Mouse (Mus musculus) stomach, postnatal 0 days (tissue): ENCODE results near the gene Gpr132. TPM values are rescaled to one million over a fixed set of nuclear protein-coding genes. Genes with fewer than 3 reads are reported as not detected.

ENCODE experiments used
- ATAC-seq: fragments of 200-750 bp; cut with Nextera tagmentation; 2 replicates; pipeline ENCODE4 v1.8.0; 2017; ENCODE audit not compliant: low FRiP score, low TSS enrichment
- DNase-seq: peaks from one replicate; pipeline ENCODE4 v3.0.0-alpha.2; 2016; ENCODE audit warnings: low spot score
- H3K27ac ChIP-seq: fragments of 300-500 bp; sonication (generic); replicated peaks from 2 replicates; pipeline ENCODE4 v1.5.1; 2014; ENCODE audit warnings: mild to moderate bottlenecking, control low read depth
- H3K27me3 ChIP-seq: fragments of 300-500 bp; sonication (generic); 2 replicates; pipeline ENCODE4 v1.6.1; 2014; ENCODE audit warnings: low read length; ENCODE audit not compliant: control insufficient read depth, insufficient read depth
- H3K36me3 ChIP-seq: fragments of 300-500 bp; sonication (generic); 2 replicates; pipeline ENCODE4 v1.6.1; 2014; ENCODE audit warnings: low read length, mixed read lengths; ENCODE audit not compliant: control insufficient read depth, insufficient read depth
- H3K4me1 ChIP-seq: fragments of 300-500 bp; sonication (generic); replicated peaks from 2 replicates; pipeline ENCODE4 v1.6.1; 2014; ENCODE audit warnings: antibody characterized with exemption; ENCODE audit not compliant: control insufficient read depth, insufficient read depth
- H3K4me2 ChIP-seq: fragments of 300-500 bp; sonication (generic); replicated peaks from 2 replicates; pipeline ENCODE4 v1.6.1; 2014; ENCODE audit warnings: low read depth, mild to moderate bottlenecking, control low read depth, moderate library complexity
- H3K4me3 ChIP-seq: fragments of 300-500 bp; sonication (generic); 2 replicates; pipeline ENCODE4 v1.5.1; 2014; ENCODE audit warnings: low read depth, low read length, control low read depth
- H3K9ac ChIP-seq: fragments of 300-500 bp; sonication (generic); 2 replicates; pipeline ENCODE4 v1.6.1; 2014; ENCODE audit warnings: mild to moderate bottlenecking, low read length, control low read depth, mixed read lengths
- H3K9me3 ChIP-seq: fragments of 300-500 bp; sonication (generic); 2 replicates; pipeline ENCODE4 v1.6.1; 2016; ENCODE audit warnings: low read length; ENCODE audit not compliant: control insufficient read depth
- CTCF ChIP-seq: IDR thresholded peaks from 2 replicates; pipeline ENCODE4 v1.5.1; 2016; ENCODE audit warnings: antibody characterized with exemption, low read depth, mild to moderate bottlenecking, moderate library complexity
- EP300 ChIP-seq: optimal IDR thresholded peaks from 2 replicates; pipeline ENCODE3; 2016; ENCODE audit warnings: antibody characterized with exemption
- WGBS: fragments of 180-500 bp; shearing (Covaris S2); extraction: QIAGEN DNeasy Blood & Tissue Kit; methylation state at CpG from one replicate; pipeline ENCODE4 v1.1.7; 2014; 5-methylcytosine and 5-hydroxymethylcytosine counted together
- polyA plus RNA-seq: library from polyadenylated mRNA; unstranded; fragments of >200 nt; fragmentation: Nextera tagmentation; extraction: Ambion mirVana; gene quantifications from 2 replicates; pipeline ENCODE4 v1.2.1, GENCODE M21; 2015

Gene Gpr132
- 0.10 and 0.11 TPM in 2 replicates for polyA plus RNA-seq

GRCm38 (mm10) chr12:112868178-112869087 is at the start of gene Gpr132:
TSS of gene Gpr132 (minus strand) at chr12:112868228.
- H3K36me3 ChIP-seq: no peaks in the 10 kb centered on the region

GRCm38 (mm10) chr12:112917486-112917885 is 49.5 kb upstream of the Gpr132 start:
- Histone ChIP-seq H3K27me3 (no peaks in the 10 kb centered on the region), H3K9ac (no peak overlapping the region), H3K4me3 (no peak overlapping the region), H3K9me3 (no peaks in the 10 kb centered on the region), H3K4me1 (no peaks in the 10 kb centered on the region), H3K4me2 (no peak overlapping the region), H3K27ac (no peak overlapping the region), H3K36me3 (no peaks in the 10 kb centered on the region)
- no peak for DNase-seq
- WGBS: 74% methylated on average over 11 of the region's 11 CpGs
- no peak for ATAC-seq
- TF ChIP-seq EP300 (no peak), CTCF (no peak)

More at GRCm38 (mm10) chr12:112868178-112869087, at the start of gene Gpr132:
- WGBS: 54% methylated on average over 13 of the region's 13 CpGs
- Histone ChIP-seq H3K4me3 (no peak within 1 kb of the TSS), H3K4me2 (no peak within 1 kb of the TSS), H3K9ac (no peak within 1 kb of the TSS), H3K9me3 (no peaks in the 10 kb centered on the region), H3K4me1 (no peaks in the 10 kb centered on the region), H3K27ac (no peak within 1 kb of the TSS), H3K27me3 (no peaks in the 10 kb centered on the region)
- DNase-seq (no peak), ATAC-seq (no peak)
- TF ChIP-seq EP300: no peak
- no peak for TF ChIP-seq CTCF

GRCm38 (mm10) chr12:112916698-112917400 is 48.8 kb upstream of the Gpr132 start:
- Histone ChIP-seq H3K27ac (no peak overlapping the region), H3K9ac (no peak overlapping the region), H3K27me3 (no peaks in the 10 kb centered on the region), H3K4me3 (no peak overlapping the region), H3K4me2 (no peak overlapping the region), H3K4me1 (no peaks in the 10 kb centered on the region), H3K36me3 (no peaks in the 10 kb centered on the region), H3K9me3 (no peaks in the 10 kb centered on the region)
- TF ChIP-seq EP300 (no peak), CTCF (no peak)
- WGBS: 86% methylated on average over 16 of the region's 16 CpGs
- DNase-seq (no peak), ATAC-seq (no peak)

- Histone ChIP-seq H3K9me3 (no peaks in the 10 kb centered on the region), H3K4me3 (no peak overlapping the region), H3K4me1 (no peaks in the 10 kb centered on the region), H3K4me2 (no peak overlapping the region), H3K27ac (no peak overlapping the region), H3K27me3 (no peaks in the 10 kb centered on the region), H3K36me3 (no peaks in the 10 kb centered on the region), H3K9ac (no peak overlapping the region)
- 68% methylated on average over 13 of the region's 13 CpGs for WGBS
- no peak for TF ChIP-seq EP300
- TF ChIP-seq CTCF: no peak
- no peak for DNase-seq
- no peak for ATAC-seq
Measured at GRCm38 (mm10) chr12:112915587-112915986, 47.6 kb upstream of the Gpr132 start.

GRCm38 (mm10) chr12:112914527-112914926 is 46.5 kb upstream of the Gpr132 start:
- no peak for DNase-seq
- Histone ChIP-seq H3K4me3 (no peak overlapping the region), H3K4me2 (no peak overlapping the region), H3K9ac (no peak overlapping the region), H3K36me3 (no peaks in the 10 kb centered on the region), H3K27ac (no peak overlapping the region), H3K4me1 (no peaks in the 10 kb centered on the region), H3K27me3 (no peaks in the 10 kb centered on the region), H3K9me3 (no peaks in the 10 kb centered on the region)
- no peak for TF ChIP-seq EP300
- TF ChIP-seq CTCF: no peak
- no peak for ATAC-seq
- 76% methylated on average over 11 of the region's 11 CpGs for WGBS
